Mouse (Mus musculus): ENCODE data around the gene Oprm1.
"Not testable (repeated sequence)": the region's sequence is repeated elsewhere in the genome, so short reads cannot be mapped to it uniquely, and the experiment has no call there.

The Oprm1 gene

GRCm38 (mm10) chr10:6758206-6758605 is at the start of gene Oprm1:
Gene Oprm1, plus strand, starts transcription at chr10:6758506.
- DNase-seq: no peak

DNA sequence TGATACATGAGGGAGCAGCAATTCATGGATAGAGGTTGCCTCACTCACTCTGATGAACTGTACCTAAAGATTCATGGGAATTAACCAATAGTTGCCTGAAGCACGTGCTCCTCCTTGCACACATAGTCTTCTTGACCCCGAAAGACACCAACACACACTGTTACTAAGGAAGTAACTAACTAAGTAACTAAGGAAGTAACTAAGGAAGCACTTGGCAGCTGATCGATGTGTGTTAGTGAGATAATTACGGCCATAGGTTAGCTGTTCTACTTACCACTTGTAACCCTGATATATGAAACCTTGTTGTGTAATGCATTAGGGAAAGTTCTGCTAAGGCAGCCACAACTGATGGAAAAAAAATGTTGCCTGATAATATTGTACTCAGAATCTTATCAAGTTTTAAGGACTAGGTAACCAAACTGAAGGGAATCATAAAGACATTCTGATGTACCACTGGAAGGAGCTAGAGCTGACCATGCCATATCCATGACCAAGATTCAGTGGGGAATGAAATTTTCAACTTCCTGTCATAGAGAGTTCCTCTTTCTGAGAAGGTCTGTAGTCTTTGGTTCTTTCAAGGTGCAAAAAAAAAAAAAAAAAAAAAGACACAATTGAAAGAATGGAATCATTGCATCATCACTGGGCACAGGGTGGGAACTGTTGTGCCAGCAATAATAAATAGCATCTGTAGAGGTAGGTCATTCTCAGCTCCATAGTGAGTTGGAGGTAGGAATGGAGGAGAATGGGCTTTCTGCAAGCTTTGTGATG is 40.9 kb upstream of the Oprm1 start:
- DNase-seq: peak in 1 of 2 experiments; percentile 2

DNA sequence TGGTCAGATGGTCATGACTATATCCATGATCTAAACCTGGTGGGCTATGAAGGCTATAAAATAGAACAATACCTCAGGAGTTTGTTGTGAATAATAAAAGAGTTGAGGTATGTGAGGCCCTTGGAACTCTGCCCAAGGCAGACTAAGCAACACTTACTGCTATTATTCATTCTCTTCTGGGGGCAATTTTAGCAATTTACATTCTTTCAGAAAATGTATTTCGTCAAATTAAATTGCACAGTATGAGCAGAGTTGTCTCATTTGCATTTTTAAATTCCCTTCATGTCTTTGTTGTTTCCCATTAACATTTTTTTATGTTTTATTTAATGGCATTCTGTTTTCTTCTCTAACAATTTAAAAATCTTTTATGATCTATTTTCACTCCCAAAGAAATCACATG is 34.5 kb upstream of the Oprm1 start:
- DNase-seq: no peak

DNA sequence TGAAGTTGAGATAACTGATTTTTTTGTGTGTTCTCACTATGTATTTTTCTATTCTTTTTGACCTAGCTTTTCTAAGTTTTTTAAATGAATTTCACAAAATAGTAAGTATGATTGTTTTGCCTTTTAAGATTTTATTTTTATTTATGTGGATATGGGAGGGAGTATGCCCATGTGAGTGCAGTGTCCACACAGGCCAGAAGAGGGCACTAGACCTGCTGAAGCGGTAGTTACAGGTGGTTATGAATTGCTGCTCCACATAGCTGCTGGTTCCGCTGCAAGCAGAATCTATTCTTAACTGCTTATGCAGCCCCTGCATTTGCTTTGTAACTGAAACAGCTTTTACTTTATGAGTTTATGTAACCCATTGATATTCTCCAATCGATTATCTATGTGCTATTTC is 29.8 kb upstream of the Oprm1 start:
- DNase-seq: no peak

DNA sequence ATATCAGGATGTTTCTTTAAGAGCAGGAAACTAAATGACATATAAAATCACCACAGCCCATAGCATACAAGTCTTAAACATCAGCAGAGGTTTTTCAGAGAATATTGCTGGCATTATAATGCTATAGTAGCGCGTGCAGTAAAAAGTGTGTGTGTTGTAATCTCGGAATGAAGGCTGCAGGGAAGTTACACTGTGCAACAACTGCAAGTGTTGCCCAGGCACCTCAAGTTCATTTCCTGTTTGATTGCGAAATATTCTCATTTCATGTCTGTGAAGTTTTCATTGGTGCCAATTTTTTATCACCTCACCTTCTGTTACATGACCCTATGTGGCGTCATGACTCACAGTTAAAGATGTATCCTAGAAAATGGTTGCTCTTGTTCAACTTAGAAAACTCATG is 4.9 kb upstream of the Oprm1 start:
- DNase-seq: peak in 1 of 2 experiments; percentile 2

DNA sequence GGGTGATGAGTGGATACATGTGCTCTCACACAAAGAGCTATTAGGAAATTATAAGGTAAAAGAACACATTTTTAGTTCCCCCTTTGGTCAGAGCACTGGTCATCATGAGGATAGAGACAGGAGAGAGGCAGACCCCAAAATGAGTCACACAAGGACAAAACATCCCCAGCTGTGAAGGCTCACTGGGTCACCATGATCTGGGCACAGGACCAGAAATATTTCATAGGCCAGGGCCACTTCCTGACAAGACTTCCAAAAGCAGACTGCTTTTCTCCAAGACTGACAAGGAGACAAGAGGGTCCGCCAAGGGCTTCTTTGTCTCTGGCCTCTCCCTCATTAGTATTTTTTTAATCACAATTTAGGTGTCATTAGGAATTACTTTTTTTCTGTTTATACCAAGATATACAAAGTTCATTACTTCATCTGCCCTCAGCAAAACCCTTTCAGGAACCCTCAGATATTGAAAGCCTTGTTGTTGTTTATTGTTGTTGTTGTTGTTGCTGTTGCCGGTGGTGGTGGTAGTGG is 3.0 kb downstream of the Oprm1 start, which contains the start of gene Gm10945:
TSS of gene Gm10945 (minus strand) at position 475 of the 525 bp plus-strand sequence.
- no peak for DNase-seq

DNA sequence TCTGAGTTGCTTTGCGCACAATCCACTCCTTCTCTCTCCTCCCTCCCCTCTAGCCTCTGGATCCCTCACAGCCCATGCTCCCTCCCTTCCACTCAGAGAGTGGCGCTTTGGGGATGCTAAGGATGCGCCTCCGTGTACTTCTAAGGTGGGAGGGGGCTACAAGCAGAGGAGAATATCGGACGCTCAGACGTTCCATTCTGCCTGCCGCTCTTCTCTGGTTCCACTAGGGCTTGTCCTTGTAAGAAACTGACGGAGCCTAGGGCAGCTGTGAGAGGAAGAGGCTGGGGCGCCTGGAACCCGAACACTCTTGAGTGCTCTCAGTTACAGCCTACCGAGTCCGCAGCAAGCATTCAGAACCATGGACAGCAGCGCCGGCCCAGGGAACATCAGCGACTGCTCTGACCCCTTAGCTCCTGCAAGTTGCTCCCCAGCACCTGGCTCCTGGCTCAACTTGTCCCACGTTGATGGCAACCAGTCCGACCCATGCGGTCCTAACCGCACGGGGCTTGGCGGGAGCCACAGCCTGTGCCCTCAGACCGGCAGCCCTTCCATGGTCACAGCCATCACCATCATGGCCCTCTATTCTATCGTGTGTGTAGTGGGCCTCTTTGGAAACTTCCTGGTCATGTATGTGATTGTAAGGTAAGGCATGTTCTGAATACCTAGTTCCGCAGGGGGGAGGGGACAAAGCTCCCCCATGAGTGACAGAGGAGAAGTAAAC is 30.4 kb downstream of the Oprm1 start:
- no peak for DNase-seq

DNA sequence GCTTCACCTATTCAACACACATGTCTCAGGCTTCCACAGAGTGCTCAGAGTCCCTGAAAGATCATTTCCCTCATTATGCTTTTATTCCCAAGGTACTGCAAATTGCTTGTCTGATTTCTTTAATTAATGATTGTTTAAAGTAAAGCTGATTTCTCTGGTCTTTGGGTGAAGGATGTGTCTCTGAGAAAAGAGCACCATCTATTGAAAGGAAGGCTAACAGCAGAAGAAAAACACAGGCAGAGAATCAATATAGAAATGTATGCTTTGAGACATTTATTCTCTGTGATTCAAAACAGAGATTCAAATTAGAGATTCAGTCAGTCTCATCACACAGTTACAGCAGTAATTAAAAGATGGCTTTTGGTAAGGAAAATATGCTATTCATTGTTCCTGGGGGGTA is 31.9 kb downstream of the Oprm1 start:
- no peak for DNase-seq

GRCm38 (mm10) chr10:6820626-6821025 is 62.3 kb downstream of the Oprm1 start:
- DNase-seq: no peak

DNA sequence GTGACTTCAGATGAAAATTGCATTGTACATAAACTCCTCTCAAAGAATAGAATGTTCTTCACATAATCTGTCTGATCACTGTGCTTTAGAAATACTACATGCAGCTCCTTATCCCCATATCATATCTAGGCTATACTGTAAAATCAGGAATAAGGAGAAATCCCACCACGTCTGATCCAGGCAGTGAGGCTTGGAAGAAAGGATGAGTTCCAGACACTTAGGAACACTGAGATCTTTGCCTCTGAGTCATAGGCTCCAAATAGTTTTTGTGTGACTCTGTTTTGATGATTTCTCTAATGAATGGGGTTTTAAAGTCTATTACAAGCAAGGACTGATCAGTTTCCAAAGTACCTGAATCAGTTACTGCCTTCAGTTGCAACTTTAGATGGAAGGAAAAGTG is 83.9 kb downstream of the Oprm1 start:
- no peak for DNase-seq

GRCm38 (mm10) chr10:6846283-6846682 is 88.0 kb downstream of the Oprm1 start:
- DNase-seq: no peak

GRCm38 (mm10) chr10:6848162-6848754 is 90.0 kb downstream of the Oprm1 start:
- no peak for DNase-seq

DNA sequence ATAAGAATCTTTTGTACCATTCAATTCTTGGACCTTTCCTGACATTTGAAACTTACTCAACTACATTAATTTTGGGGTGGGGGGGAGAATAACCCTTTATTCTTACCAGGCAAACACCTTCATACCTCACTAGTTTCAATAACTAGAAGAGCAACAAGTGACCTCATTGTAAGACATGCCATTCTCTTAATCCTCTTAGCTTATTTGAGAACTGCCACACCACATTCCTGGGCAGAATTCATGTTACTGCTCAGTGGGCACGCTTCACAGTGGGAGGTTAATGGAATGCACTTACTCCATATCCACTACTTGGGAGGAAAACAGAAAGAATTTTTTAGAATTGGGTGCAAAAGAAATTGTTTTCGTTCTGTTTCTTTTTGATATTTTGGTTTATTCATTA is 90.5 kb downstream of the Oprm1 start:
- no peak for DNase-seq

GRCm38 (mm10) chr10:6855812-6856211 is 97.5 kb downstream of the Oprm1 start:
- DNase-seq: no peak

- no peak for DNase-seq
Measured at GRCm38 (mm10) chr10:6871418-6872072, 113.2 kb downstream of the Oprm1 start.

DNA sequence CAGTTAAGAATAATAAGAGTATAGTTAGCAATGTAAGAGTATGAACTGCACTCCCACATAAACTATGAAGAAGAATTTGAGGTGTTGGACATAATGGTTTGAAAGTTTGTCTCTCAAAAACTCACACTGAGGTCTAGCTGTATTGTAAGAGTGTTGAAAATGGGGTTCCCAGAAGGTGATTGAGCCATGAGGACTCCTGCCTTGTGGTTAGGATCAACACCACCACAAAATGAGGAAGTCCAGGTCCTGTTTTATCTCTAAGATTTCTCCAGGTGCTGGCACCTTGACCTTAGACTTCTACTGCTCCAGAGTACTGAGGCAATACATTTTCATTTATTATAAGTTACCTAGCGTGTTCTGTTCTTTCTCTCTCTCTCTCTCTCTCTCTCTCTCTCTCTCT is 115.6 kb downstream of the Oprm1 start:
- no peak for DNase-seq

DNA sequence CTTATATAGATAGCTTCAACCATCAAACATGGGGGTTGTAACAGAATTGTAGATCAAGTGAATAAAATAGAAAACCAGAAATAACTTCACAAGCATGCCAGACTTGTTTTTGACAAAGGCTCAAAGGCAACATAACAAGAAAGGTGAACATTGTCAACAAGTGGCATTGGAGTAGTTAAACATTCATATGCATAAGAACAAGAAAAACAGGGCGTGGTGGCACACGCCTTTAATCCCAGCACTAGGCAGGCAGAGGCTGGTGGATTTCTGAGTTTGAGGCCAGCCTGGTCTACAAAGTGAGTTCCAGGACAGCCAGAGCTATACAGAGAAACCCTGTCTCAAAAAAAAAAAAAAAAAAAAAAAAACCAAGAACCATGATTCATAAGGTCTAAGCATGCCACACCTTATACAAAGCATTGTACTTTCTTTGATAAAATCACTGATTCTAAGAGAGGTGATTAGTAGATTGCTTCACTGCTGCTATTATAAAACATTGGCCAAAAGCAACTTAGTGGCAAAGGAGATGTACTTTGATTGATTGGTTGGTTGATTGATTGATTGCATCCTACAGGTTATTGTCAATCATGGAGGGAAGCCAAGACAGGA is 120.1 kb downstream of the Oprm1 start:
- no peak for DNase-seq

DNA sequence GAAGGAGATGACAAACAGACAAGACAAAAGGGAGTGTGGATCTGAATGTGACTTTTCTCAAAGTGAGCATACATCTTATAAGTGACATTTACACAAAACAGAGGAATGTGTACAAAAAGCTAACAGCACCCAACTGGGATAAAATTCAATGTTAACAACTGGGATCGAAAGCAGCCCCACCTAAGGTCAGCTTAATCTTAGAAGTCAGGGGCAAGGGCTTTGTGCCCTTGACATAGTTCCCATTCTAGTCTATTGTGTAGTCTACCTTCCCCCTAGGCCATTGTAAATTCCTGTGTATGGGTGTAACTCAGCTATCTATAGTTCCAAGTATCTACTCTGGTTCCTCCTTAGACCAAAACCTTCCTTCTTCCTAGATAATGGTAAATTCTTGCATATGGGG is 123.7 kb downstream of the Oprm1 start:
- DNase-seq: not testable (repeated sequence)

DNA sequence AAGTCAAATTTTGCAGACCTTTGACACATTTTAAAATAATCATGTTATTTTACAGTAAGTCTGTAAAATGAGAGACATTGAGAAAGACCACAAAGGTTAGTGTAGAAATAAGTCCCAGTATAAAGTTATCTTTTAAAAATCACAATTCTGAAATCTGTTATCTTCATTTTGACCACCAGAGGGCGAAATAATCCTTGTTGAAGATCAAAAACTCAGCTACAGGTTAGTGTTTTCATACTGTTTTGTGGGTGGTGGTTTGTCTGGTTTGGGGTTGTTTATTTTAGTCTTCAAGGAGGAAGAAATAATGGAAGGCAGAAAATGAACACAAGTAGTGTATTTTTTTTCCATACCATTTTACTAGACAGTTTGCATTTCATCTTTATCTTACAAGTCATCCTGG is 127.2 kb downstream of the Oprm1 start:
- DNase-seq: no peak

DNA sequence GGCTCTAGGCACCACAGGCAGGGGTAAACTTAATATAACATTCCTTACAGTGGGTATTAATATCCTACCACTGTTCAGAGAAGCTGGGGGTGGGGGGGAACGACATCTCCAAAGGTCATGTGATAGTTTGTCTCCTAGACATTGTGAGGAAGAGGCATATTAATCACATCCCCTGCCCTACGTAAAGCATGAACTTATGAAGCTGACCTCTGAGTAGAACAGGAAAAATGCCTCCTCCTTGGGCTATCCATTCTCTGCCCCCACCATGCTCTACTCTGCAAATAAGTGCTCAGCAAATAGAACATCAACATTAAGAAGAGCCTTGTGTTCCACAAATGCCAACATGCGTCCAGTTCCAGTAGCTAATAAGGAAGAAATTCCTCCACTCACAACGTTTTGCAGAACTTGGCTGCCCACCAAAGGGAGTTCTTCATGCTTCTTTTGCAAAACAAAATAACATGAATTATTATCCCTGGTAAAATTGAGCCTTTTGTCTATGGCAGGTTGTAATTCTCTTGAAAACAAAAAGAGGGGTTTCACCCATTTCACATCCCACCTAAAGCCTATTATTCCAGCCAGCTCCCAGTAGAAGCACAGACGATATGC is 131.4 kb downstream of the Oprm1 start:
- DNase-seq: no peak

DNA sequence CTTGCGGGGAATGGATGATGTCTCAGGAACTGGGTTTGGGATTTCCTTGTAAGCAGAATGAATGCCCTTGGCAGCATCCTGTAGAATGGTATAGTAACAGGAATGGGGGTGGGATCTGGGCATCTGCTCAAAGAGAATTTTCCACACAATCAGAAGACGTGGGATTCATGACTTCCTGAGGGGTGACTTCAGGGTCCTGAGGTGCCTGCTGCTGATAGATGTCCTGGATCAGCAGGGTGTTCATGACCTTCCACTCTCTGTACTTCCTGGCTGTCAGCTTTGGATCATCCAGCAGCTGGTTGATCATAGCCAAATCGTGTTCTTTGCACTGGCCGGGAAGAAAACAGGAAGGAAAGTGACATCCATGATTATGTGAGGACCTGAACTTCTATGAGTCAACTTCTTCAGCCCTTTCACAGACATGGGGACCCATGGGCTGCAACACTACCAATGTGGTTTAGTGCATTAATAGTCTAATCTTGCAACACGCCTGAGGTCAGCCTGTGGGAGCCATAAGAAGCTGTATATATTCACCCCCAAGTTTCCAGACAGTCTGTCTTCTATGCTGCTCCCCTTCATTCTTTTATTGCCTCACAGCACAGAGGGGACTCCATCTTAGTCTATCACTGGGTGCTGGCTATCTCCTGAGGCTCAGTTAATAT is 132.2 kb downstream of the Oprm1 start:
- DNase-seq: no peak

DNA sequence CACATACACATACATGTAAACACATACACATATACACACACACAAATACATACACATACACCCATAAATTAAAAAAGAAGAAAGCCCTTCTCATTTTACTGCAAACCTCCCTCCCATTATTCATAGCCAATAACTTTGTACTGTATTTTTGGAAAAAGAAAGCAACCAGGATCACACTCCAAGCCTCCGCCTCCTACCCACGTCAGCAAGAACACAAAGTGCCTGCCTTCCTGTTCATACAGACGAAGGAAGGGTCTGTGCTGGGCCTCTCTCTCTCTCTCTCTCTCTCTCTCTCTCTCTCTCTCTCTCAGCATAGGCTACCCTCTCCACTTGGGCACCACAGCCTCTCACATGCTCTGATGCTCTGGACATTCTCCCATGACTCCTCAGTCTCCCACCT is 137.5 kb downstream of the Oprm1 start:
- DNase-seq: peak in 1 of 2 experiments; percentile 5
